Mouse (Mus musculus) myocyte (in vitro differentiated cells): ENCODE measurements around the gene Cck.

Experiments
- E2F4 ChIP-seq: IDR thresholded peaks from one replicate; pipeline ENCODE4 v1.6.1; 2011; ENCODE audit warnings: mild to moderate bottlenecking, control low read depth, moderate library complexity; ENCODE audit not compliant: insufficient read depth
- MAX ChIP-seq: IDR thresholded peaks from one replicate; pipeline ENCODE4 v1.6.1; 2011; ENCODE audit warnings: low read depth, mild to moderate bottlenecking, control low read depth
- MYOD1 ChIP-seq, 3 experiments: IDR thresholded peaks; one replicate each; pipeline ENCODE4 v1.6.1; 2011; ENCODE audit warnings: control low read depth in 2 of 3, low read depth in 2 of 3, mild to moderate bottlenecking in 2 of 3, moderate library complexity in 1 of 3; ENCODE audit not compliant: insufficient read length in 2 of 3, control insufficient read depth in 1 of 3
- MYOG ChIP-seq, 3 experiments: IDR thresholded peaks; one replicate each; pipeline ENCODE4 v1.6.1; 2011; ENCODE audit warnings: control low read depth in 2 of 3, low read depth in 2 of 3, mild to moderate bottlenecking in 2 of 3; ENCODE audit not compliant: insufficient read length in 2 of 3, control insufficient read depth in 1 of 3, insufficient read depth in 1 of 3
- POLR2A ChIP-seq: IDR thresholded peaks from one replicate; pipeline ENCODE4 v1.6.1; 2011; ENCODE audit warnings: low read depth, mild to moderate bottlenecking, control low read depth, moderate library complexity; ENCODE audit not compliant: insufficient read length
- POLR2AphosphoS2 ChIP-seq: IDR thresholded peaks from one replicate; pipeline ENCODE4 v1.6.1; 2011; ENCODE audit warnings: low read depth, control low read depth; ENCODE audit not compliant: insufficient read length
- REST ChIP-seq: IDR thresholded peaks from one replicate; pipeline ENCODE4 v1.6.1; 2011; ENCODE audit warnings: mild to moderate bottlenecking, control low read depth, moderate library complexity; ENCODE audit not compliant: insufficient read depth, insufficient read length
- SRF ChIP-seq: IDR thresholded peaks from one replicate; pipeline ENCODE4 v1.6.1; 2011; ENCODE audit warnings: low read depth; ENCODE audit not compliant: control insufficient read depth, insufficient read length
- TCF12 ChIP-seq: IDR thresholded peaks from one replicate; pipeline ENCODE4 v1.6.1; 2011; ENCODE audit warnings: mild to moderate bottlenecking, control low read depth; ENCODE audit not compliant: poor library complexity, insufficient read depth, severe bottlenecking
- TCF3 ChIP-seq: IDR thresholded peaks from one replicate; pipeline ENCODE4 v1.6.1; 2011; ENCODE audit warnings: low read depth, control low read depth; ENCODE audit not compliant: insufficient read length
- USF1 ChIP-seq: IDR thresholded peaks from one replicate; pipeline ENCODE4 v1.6.1; 2011; ENCODE audit warnings: low read depth, mild to moderate bottlenecking, control low read depth, moderate library complexity

GRCm38 (mm10) chr9:121479453-121479852, 16.0 kb downstream of the Cck start:
- no peak for TF ChIP-seq POLR2A
- TF ChIP-seq REST = no peak
- TF ChIP-seq POLR2AphosphoS2 = no peak
- TF ChIP-seq MYOG (IDR thresholded peaks at IDR 0.05; ENCODE audit: control insufficient read depth in 1 of 3, insufficient read depth in 1 of 3, insufficient read length in 2 of 3, low read depth in 2 of 3) = no peak
- no peak for TF ChIP-seq E2F4
- no peak for TF ChIP-seq TCF12
- no peak for TF ChIP-seq USF1
- TF ChIP-seq MAX = no peak
- TF ChIP-seq TCF3 = no peak
- no peak for TF ChIP-seq MYOD1 (IDR thresholded peaks at IDR 0.05; ENCODE audit: control insufficient read depth in 1 of 3, insufficient read length in 2 of 3, low read depth in 2 of 3)
- no peak for TF ChIP-seq SRF
